Mouse (Mus musculus): ENCODE measurements around the gene Lhx8. TPM values are rescaled to one million over a fixed set of nuclear protein-coding genes. Genes with fewer than 3 reads are reported as not detected.

Gene Lhx8
- total RNA-seq, 2 experiments from 2014 or later, result not detected

GRCm38 (mm10) chr3:154274681-154275080 is 55.8 kb downstream of the Lhx8 start:
- no peak for ATAC-seq (replicated peaks; ENCODE audit: low FRiP score, poor library complexity, severe bottlenecking)

- peak; percentile 64; the same call in 1 of the 2 replicates for ATAC-seq (replicated peaks; ENCODE audit: low FRiP score, poor library complexity, severe bottlenecking)
Observed at GRCm38 (mm10) chr3:154269757-154270366, 60.6 kb downstream of the Lhx8 start.

GRCm38 (mm10) chr3:154268313-154268712 is 62.1 kb downstream of the Lhx8 start:
- ATAC-seq (replicated peaks; ENCODE audit: low FRiP score, poor library complexity, severe bottlenecking), result no peak

GRCm38 (mm10) chr3:154257312-154257711 is 73.1 kb downstream of the Lhx8 start:
- ATAC-seq (replicated peaks; ENCODE audit: low FRiP score, poor library complexity, severe bottlenecking), result no peak
